Mouse (Mus musculus): ENCODE results near the gene Kcnq5.
A peak's percentile ranks its signal among the peaks of the same experiment; 100 is the strongest.

Gene Kcnq5

DNA sequence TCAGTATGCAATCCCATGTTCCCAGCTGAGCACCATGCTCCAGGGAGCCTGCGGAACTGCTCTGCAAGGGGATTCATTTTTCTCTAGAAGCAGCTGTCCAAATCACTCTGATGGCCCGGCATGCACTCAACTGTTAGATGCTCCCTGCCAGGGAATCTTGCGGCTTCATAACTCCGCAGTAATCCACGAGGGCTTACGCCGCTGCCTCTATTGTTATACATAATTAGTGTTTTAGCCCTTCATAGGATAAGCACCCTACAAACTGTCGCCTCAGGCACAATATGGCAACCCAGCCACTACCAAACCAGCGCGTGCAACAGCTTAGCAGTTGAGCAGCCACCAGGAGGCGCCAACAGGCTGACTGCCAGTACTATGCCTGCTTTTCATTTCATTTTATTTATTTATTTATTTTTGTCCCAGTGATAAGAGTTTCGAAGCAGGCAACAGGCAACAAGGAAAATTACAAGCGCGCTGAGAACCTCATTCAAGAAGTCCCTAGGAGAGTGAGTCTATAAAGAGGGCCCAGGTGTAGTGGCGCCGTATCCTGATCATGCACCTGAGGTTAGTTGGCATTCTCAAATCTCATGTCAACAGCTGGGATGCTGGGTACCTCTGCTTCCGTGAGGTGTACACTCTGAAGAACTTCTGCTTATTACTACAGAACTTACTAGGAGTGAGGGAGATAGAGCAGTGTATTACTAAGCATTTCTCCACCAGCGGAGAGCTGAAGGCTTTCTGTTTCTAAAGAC, 500.6 kb downstream of the Kcnq5 start:
- DNase-seq = peak; percentile 86

DNA sequence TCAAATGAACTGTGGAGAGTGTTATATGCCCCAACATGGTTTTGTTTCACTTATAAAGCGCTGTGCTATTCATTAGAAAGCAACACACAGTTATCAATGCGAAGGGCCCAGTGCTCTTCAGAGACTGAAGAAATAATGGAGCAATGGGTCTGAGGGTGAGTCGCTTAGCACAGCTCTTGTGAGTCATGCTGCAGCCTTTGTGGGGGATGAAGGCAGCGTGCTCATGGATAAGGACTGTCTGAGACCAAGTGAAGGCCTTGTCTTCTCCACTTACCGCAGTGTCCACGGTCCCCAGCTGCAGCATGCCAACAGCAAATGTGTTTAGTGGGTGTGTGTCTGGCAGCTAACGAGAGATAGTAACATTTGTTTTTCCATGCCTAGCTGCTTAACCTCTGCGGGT, 503.2 kb downstream of the Kcnq5 start:
- no peak for DNase-seq

GRCm38 (mm10) chr1:21455971-21456370, 505.8 kb downstream of the Kcnq5 start:
- DNase-seq = no peak

- peak; percentile 65 for DNase-seq
Observed at GRCm38 (mm10) chr1:21448227-21448626, 513.5 kb downstream of the Kcnq5 start.

GRCm38 (mm10) chr1:21436753-21437152, 525.0 kb downstream of the Kcnq5 start:
- no peak for DNase-seq

- DNase-seq = no peak
Observed at GRCm38 (mm10) chr1:21434853-21435252, 526.9 kb downstream of the Kcnq5 start.

DNA sequence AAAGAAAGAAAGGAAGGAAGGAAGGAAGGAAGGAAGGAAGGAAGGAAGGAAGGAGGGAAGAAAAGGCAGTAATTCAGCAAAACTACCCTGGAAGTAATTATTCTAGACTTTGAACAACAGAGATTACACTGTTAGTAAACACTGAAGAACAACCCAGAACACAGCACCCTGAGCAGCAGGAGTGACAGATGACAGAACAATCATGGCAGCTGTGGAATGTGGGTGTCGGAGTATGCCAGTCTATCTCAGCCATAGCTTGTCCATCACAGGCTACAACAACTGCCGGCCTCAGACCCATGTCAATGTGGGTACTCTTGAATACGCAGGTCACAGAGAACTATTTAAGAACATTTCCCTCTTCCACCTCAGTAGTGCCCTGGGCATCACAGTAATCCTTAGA, 530.1 kb downstream of the Kcnq5 start:
- DNase-seq = no peak

- DNase-seq = no peak
Observed at GRCm38 (mm10) chr1:21428079-21428478, 533.7 kb downstream of the Kcnq5 start.

- DNase-seq = no peak
Observed at GRCm38 (mm10) chr1:21425654-21426053, 536.1 kb downstream of the Kcnq5 start.

GRCm38 (mm10) chr1:21419370-21419769, 542.4 kb downstream of the Kcnq5 start:
- DNase-seq = no peak

DNA sequence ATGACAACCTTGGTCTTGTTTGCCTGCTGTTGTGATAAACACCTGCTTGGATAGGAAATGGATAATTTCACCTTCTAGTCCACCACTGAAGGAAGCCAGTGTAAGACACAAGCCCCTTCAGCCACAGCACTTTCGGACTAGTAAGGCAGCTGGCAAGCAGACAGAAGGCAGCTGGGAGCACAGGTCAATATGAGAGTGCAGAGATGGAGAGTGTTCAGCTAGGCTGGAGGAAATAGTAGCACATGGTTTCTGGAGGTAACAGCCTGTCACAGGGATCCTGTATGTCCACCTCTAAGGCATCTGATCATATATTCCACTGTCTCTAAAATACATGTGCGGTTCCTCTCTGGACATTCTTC, 549.6 kb downstream of the Kcnq5 start:
- DNase-seq = no peak

GRCm38 (mm10) chr1:21411331-21412196, 550.2 kb downstream of the Kcnq5 start:
- no peak for DNase-seq

DNA sequence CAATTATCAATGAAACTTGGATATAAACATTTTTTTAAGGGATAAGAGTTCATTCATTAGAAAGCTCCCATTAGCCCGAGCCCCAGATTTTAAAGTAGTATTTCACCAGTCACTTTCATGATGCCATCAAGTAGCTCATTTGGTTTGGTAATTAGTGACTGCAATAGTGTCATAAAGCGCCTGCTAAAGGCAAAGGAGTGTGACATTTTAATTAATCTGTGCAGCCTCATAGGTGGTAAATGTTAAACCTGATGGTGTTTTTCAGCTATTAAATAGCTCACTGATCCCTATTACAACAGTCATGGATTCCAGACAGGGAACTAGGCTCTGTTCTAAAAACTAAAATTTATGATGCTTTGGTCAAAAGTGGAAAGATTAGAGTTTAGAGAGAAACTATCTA, 554.5 kb downstream of the Kcnq5 start:
- DNase-seq = no peak

DNA sequence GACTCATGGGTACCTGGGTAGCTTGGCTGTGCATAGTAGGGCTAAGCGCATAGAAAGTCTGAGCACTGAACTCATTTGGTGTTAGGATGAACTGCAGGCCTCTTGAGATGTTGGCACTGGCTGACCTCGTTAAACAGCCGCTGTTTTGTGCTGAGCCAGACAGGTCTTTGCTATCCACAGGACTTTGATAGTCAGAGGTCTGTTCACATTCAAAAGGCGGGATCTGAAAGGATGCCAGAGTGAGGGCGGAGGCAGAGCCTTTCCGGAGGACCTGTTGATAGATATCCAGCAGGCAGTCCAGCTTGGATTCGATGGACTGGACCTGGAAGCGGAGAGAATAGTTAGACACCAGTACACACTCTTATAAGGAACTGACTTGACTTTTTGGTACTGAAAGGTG, 558.9 kb downstream of the Kcnq5 start:
- peak; percentile 68 for DNase-seq

- DNase-seq = peak; percentile 15
Observed at GRCm38 (mm10) chr1:21391138-21391671, 570.5 kb downstream of the Kcnq5 start.

- peak; percentile 18 for DNase-seq
Observed at GRCm38 (mm10) chr1:21383256-21383655, 578.5 kb downstream of the Kcnq5 start, which contains the start of gene Khdc1b. Khdc1b (plus strand) TSS chr1:21383556.

- peak; percentile 45 for DNase-seq
Observed at GRCm38 (mm10) chr1:21368031-21368430, 593.7 kb downstream of the Kcnq5 start, which contains the start of gene Khdc1c. Khdc1c (plus strand) TSS chr1:21368331.

- DNase-seq = no peak
Observed at GRCm38 (mm10) chr1:21349341-21349740, 612.4 kb downstream of the Kcnq5 start, which contains the start of gene Khdc1a. Khdc1a (plus strand) TSS chr1:21349641.

Measured in heart, adult 11 months (tissue).